Mouse (Mus musculus) hindbrain, embryonic 15.5 days (tissue): Measurements from ENCODE around the gene Gca. TPM values are rescaled to one million over a fixed set of nuclear protein-coding genes. Genes with fewer than 3 reads are reported as not detected.

ENCODE experiments used
- ATAC-seq: fragments of 200-750 bp; cut with Nextera tagmentation; 2 replicates; pipeline ENCODE4 v1.8.0; 2017; ENCODE audit warnings: low read depth, moderate number of reproducible peaks, moderate TSS enrichment; ENCODE audit not compliant: low FRiP score
- H3K27ac ChIP-seq: fragments of 300-500 bp; sonication (generic); replicated peaks from 2 replicates; pipeline ENCODE4 v1.5.1; 2015; ENCODE audit warnings: mild to moderate bottlenecking, inconsistent platforms
- H3K27me3 ChIP-seq: fragments of 300-500 bp; sonication (generic); 2 replicates; pipeline ENCODE4 v1.6.1; 2015; ENCODE audit warnings: control low read depth, inconsistent platforms
- H3K36me3 ChIP-seq: fragments of 300-500 bp; sonication (generic); 2 replicates; pipeline ENCODE4 v1.6.1; 2015; ENCODE audit warnings: control low read depth, inconsistent platforms
- H3K4me1 ChIP-seq: fragments of 300-500 bp; sonication (generic); replicated peaks from 2 replicates; pipeline ENCODE4 v1.6.1; 2015; ENCODE audit warnings: control low read depth, inconsistent platforms
- H3K4me2 ChIP-seq: fragments of 300-500 bp; sonication (generic); 2 replicates; pipeline ENCODE4 v1.6.1; 2015; ENCODE audit warnings: moderate library complexity, mild to moderate bottlenecking, inconsistent platforms
- H3K4me3 ChIP-seq: fragments of 300-500 bp; sonication (generic); 2 replicates; pipeline ENCODE4 v1.5.1; 2015; ENCODE audit warnings: mild to moderate bottlenecking, inconsistent platforms
- H3K9ac ChIP-seq: fragments of 300-500 bp; sonication (generic); 2 replicates; pipeline ENCODE4 v1.6.1; 2015; ENCODE audit warnings: inconsistent platforms
- H3K9me3 ChIP-seq: fragments of 300-500 bp; sonication (generic); 2 replicates; pipeline ENCODE4 v1.6.1; 2016; ENCODE audit warnings: control low read depth, inconsistent platforms
- WGBS: fragments of 180-500 bp; shearing (Covaris S2); methylation state at CpG from one replicate; pipeline ENCODE4 v1.1.7; 2015; 5-methylcytosine and 5-hydroxymethylcytosine counted together
- polyA plus RNA-seq: library from polyadenylated mRNA; unstranded; fragments of >200 nt; fragmentation: Nextera tagmentation; extraction: Ambion mirVana; gene quantifications from 2 replicates; pipeline ENCODE4 v1.2.1, GENCODE M21; 2015

The Gca gene
- 4.5 and 4.8 TPM in 2 replicates for polyA plus RNA-seq

GRCm38 (mm10) chr2:62664135-62664670 is at the start of gene Gca:
Gca (plus strand) TSS chr2:62664285.
- WGBS, result under 1% methylated on average over 43 of the region's 43 CpGs
- peaks cover 7% of the 10 kb centered on the region; the same call in 1 of the 2 replicates for H3K4me1 ChIP-seq
- no peaks in the 10 kb centered on the region for H3K9me3 ChIP-seq
- peaks cover 3% of the 10 kb centered on the region; the same call in 1 of the 2 replicates for H3K27me3 ChIP-seq
- no peak within 1 kb of the TSS for H3K27ac ChIP-seq
- H3K36me3 ChIP-seq, result no peaks in the 10 kb centered on the region
- H3K4me3 ChIP-seq, result peak within 1 kb of the TSS; percentile 84
- peak within 1 kb of the TSS; percentile 98 for H3K4me2 ChIP-seq
- peak within 1 kb of the TSS; percentile 62 for H3K9ac ChIP-seq
- peak; percentile 99 for ATAC-seq

- Histone ChIP-seq H3K36me3 (no peaks in the 10 kb centered on the region), H3K27ac (no peak overlapping the region), H3K4me2 (no peak overlapping the region), H3K9me3 (no peaks in the 10 kb centered on the region), H3K27me3 (no peaks in the 10 kb centered on the region), H3K4me3 (no peak overlapping the region), H3K9ac (no peak overlapping the region), H3K4me1 (no peaks in the 10 kb centered on the region)
- ATAC-seq, result no peak
- WGBS, result 83% methylated on average over 7 of the region's 7 CpGs
Observed at GRCm38 (mm10) chr2:62618934-62619341, 45.1 kb upstream of the Gca start.

- no peaks in the 10 kb centered on the region for H3K4me1 ChIP-seq
- no peak for ATAC-seq
- H3K4me3 ChIP-seq, result no peak overlapping the region
- H3K9me3 ChIP-seq, result no peaks in the 10 kb centered on the region
- H3K4me2 ChIP-seq, result no peak overlapping the region
- 65% methylated on average over 2 of the region's 2 CpGs for WGBS
- H3K27ac ChIP-seq, result no peak overlapping the region
- no peak overlapping the region for H3K9ac ChIP-seq
- no peaks in the 10 kb centered on the region for H3K36me3 ChIP-seq
- no peaks in the 10 kb centered on the region for H3K27me3 ChIP-seq
Observed at GRCm38 (mm10) chr2:62619679-62620078, 44.4 kb upstream of the Gca start.

GRCm38 (mm10) chr2:62623024-62623441 is 41.1 kb upstream of the Gca start:
- H3K27ac ChIP-seq, result no peak overlapping the region
- H3K9ac ChIP-seq, result no peak overlapping the region
- H3K9me3 ChIP-seq, result no peaks in the 10 kb centered on the region
- H3K27me3 ChIP-seq, result no peaks in the 10 kb centered on the region
- 85% methylated on average over 8 of the region's 8 CpGs for WGBS
- no peaks in the 10 kb centered on the region for H3K4me1 ChIP-seq
- no peak overlapping the region for H3K4me2 ChIP-seq
- H3K4me3 ChIP-seq, result no peak overlapping the region
- no peaks in the 10 kb centered on the region for H3K36me3 ChIP-seq
- ATAC-seq, result no peak

GRCm38 (mm10) chr2:62627728-62628127 is 36.4 kb upstream of the Gca start:
- no peak overlapping the region for H3K4me2 ChIP-seq
- no peaks in the 10 kb centered on the region for H3K9me3 ChIP-seq
- no peak overlapping the region for H3K9ac ChIP-seq
- H3K4me1 ChIP-seq, result no peaks in the 10 kb centered on the region
- H3K27ac ChIP-seq, result no peak overlapping the region
- no peaks in the 10 kb centered on the region for H3K27me3 ChIP-seq
- no peak for ATAC-seq
- 15% methylated on average over 5 of the region's 5 CpGs for WGBS
- no peaks in the 10 kb centered on the region for H3K36me3 ChIP-seq
- H3K4me3 ChIP-seq, result no peak overlapping the region

- Histone ChIP-seq H3K27ac (no peak overlapping the region), H3K9ac (no peak overlapping the region)
- no peak for ATAC-seq
Observed at GRCm38 (mm10) chr2:62628356-62628755, 35.7 kb upstream of the Gca start.

GRCm38 (mm10) chr2:62630446-62630845 is 33.6 kb upstream of the Gca start:
- WGBS, result 25% methylated on average over 6 of the region's 6 CpGs
- no peak for ATAC-seq
- Histone ChIP-seq H3K4me1 (no peaks in the 10 kb centered on the region), H3K27ac (no peak overlapping the region), H3K9me3 (no peaks in the 10 kb centered on the region), H3K4me2 (no peak overlapping the region), H3K4me3 (no peak overlapping the region), H3K27me3 (no peaks in the 10 kb centered on the region), H3K36me3 (no peaks in the 10 kb centered on the region), H3K9ac (no peak overlapping the region)

More at GRCm38 (mm10) chr2:62628356-62628755, 35.7 kb upstream of the Gca start:
- no peaks in the 10 kb centered on the region for H3K4me1 ChIP-seq
- no peaks in the 10 kb centered on the region for H3K36me3 ChIP-seq
- H3K4me2 ChIP-seq, result no peak overlapping the region
- no peak overlapping the region for H3K4me3 ChIP-seq
- H3K27me3 ChIP-seq, result no peaks in the 10 kb centered on the region
- WGBS, result 95% methylated on average over 5 of the region's 5 CpGs
- H3K9me3 ChIP-seq, result no peaks in the 10 kb centered on the region

- no peak for ATAC-seq
Observed at GRCm38 (mm10) chr2:62639869-62640268, 24.2 kb upstream of the Gca start.

GRCm38 (mm10) chr2:62643405-62644305 is 20.4 kb upstream of the Gca start:
- no peak overlapping the region for H3K4me3 ChIP-seq
- H3K4me1 ChIP-seq, result peaks cover 16% of the 10 kb centered on the region
- no peak overlapping the region for H3K27ac ChIP-seq
- H3K9me3 ChIP-seq, result no peaks in the 10 kb centered on the region
- no peak overlapping the region for H3K9ac ChIP-seq
- H3K27me3 ChIP-seq, result peaks cover 8% of the 10 kb centered on the region
- peak overlapping the region; percentile 35 for H3K4me2 ChIP-seq
- WGBS, result 37% methylated on average over 21 of the region's 21 CpGs
- no peaks in the 10 kb centered on the region for H3K36me3 ChIP-seq
- ATAC-seq, result peak; percentile 28; the same call in 1 of the 2 replicates

More at GRCm38 (mm10) chr2:62639869-62640268, 24.2 kb upstream of the Gca start:
- 96% methylated on average over 2 of the region's 2 CpGs for WGBS
- peaks cover under 1% of the 10 kb centered on the region for H3K27me3 ChIP-seq
- H3K27ac ChIP-seq, result no peak overlapping the region
- no peaks in the 10 kb centered on the region for H3K9me3 ChIP-seq
- no peaks in the 10 kb centered on the region for H3K4me1 ChIP-seq
- no peaks in the 10 kb centered on the region for H3K36me3 ChIP-seq
- H3K9ac ChIP-seq, result no peak overlapping the region
- no peak overlapping the region for H3K4me3 ChIP-seq
- H3K4me2 ChIP-seq, result no peak overlapping the region

- WGBS, result 95% methylated on average over 5 of the region's 5 CpGs
- Histone ChIP-seq H3K36me3 (no peaks in the 10 kb centered on the region), H3K4me1 (peaks cover 16% of the 10 kb centered on the region), H3K27ac (no peak overlapping the region), H3K4me3 (no peak overlapping the region), H3K9ac (no peak overlapping the region), H3K9me3 (no peaks in the 10 kb centered on the region), H3K27me3 (peaks cover 8% of the 10 kb centered on the region), H3K4me2 (no peak overlapping the region)
- ATAC-seq, result no peak
Observed at GRCm38 (mm10) chr2:62644891-62645290, 19.2 kb upstream of the Gca start.

- 31% methylated on average over 12 of the region's 12 CpGs for WGBS
- H3K4me3 ChIP-seq, result peak overlapping the region; percentile 42
- peak overlapping the region; percentile 76 for H3K4me2 ChIP-seq
- ATAC-seq, result peak; percentile 57; the same call in 1 of the 2 replicates
- no peaks in the 10 kb centered on the region for H3K36me3 ChIP-seq
- no peak overlapping the region for H3K27ac ChIP-seq
- no peaks in the 10 kb centered on the region for H3K9me3 ChIP-seq
- H3K4me1 ChIP-seq, result peaks cover 16% of the 10 kb centered on the region
- H3K9ac ChIP-seq, result no peak overlapping the region
- peaks cover 8% of the 10 kb centered on the region for H3K27me3 ChIP-seq
Observed at GRCm38 (mm10) chr2:62645475-62645874, 18.6 kb upstream of the Gca start.

GRCm38 (mm10) chr2:62646014-62646645 is 18.0 kb upstream of the Gca start, which contains the start of gene Ifih1:
Ifih1 (minus strand) TSS chr2:62646255.
- peaks cover 8% of the 10 kb centered on the region for H3K27me3 ChIP-seq
- peak within 1 kb of the TSS; percentile 42 for H3K4me3 ChIP-seq
- H3K27ac ChIP-seq, result peak within 1 kb of the TSS; percentile 37
- whole genome bisulfite sequencing, result under 1% methylated on average over 30 of the region's 30 CpGs
- no peaks in the 10 kb centered on the region for H3K9me3 ChIP-seq
- peak within 1 kb of the TSS; percentile 34 for H3K9ac ChIP-seq
- H3K36me3 ChIP-seq, result no peaks in the 10 kb centered on the region
- peak; percentile 82 for ATAC-seq
- peaks cover 16% of the 10 kb centered on the region for H3K4me1 ChIP-seq
- peak within 1 kb of the TSS; percentile 76 for H3K4me2 ChIP-seq
